Mouse (Mus musculus) B cell, adult 2 months (primary cell): ENCODE data around the gene Rexo4.

Source experiments
- DNase-seq, 2 experiments: peaks; one replicate each; pipeline ENCODE4 v3.0.0; 2022

Rexo4 gene

DNA sequence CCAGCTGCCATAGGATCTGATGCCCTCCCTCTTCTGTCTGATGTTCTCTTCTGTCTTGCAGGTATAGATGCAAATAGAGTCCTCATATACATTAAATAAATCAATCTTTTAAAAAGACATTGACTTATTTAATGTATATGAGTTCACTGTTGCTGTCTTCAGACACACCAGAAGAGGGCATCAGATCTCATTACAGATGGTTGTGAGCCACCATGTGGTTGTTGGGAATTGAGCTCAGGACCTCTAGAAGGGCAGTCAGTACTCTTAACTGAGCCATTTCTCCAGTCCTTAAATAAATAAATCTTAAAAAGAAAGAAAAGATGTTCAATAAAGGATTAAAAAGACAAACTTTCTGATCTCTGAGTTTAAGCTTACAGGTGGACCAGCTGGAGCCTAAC is 54.8 kb downstream of the Rexo4 start:
- DNase-seq: no peak

DNA sequence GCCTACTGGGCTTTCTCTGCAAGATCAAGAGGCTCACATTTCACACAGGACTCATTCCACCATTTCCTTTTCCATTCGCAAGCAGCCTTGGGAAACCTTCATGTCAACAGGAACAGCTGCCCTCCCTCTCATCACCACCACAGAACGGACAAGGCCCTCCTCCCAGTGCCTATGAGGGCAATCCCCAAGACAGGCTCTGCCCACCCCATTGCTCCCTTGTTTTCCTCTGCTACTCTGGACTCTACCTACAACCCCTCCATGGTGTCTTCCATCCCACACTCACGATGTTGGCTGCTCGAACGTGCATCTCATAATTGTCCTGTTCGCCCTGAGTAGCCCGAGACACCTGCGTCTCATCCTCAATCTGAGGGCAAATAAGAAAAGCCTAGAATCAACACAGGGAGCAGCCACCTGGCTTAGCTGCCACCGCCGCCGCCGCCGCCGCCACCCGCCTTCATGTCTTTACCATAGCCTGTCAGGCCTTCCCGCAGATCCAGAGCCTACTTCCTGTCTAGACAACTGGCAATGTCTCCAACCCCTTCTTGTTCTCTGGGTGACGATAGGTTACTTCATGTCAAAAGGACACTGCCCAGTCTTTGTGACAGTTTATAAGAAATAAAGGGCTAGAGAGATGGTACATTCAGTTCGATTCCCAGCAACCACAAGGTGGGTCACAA is 55.3 kb downstream of the Rexo4 start:
- DNase-seq: no peak

DNA sequence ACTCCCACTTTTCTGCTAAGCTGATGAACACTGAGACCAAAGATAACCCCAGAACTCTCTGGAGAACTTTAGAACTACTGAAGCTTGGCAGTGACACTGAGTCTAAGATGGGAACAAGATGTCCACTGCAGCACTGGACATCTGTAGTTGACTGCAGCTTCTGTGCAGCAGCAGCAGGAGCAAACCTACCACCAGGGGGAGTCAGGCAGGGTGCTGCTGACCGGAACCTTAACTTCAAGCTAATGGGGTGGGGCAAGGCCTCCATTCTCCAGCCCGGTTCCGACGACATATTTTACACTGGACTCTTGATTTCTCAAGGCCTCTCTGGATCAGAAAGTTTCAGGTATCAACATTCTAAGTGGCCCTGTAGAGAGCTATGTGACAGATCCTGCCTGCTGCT is 57.1 kb downstream of the Rexo4 start:
- DNase-seq: peak; percentile 60 to 63

DNA sequence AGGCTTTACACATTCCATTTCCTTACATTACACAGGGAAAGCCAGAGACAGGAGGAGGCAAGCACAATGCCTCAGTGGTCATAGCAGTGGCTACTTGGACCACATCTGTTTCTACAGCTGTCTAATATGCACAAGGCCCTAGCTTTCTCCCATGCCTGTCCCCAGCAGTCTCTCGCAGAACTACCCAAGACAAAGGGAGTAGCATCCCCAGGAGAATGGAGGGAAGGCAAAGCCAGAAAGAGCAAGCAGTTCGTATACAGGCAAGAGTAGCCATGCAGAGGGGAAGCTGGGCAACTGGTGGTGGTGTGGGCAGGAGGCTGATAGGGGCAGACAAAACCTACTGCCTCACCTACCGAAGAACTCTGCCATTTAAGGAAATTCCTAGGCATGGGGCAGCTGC is 57.8 kb downstream of the Rexo4 start:
- no peak for DNase-seq

DNA sequence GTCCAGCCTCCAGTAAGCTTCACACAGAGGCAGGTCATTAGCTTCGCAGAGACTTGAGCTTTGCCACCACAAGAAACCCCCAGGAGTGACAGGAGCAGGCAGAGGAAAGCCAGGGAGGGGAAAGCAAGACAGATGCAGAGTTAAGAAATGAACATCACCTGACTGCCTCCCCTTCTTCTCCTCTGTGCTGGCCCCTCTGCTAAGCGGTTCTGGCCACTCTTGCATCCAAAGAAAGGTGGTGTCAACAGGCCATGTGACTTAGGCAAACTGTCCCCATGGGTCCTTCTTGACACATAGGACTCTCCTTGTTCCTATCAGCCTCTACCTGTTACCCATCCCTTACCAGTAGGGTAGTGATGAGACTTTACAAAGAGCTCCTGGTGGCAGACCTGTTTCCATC is 58.2 kb downstream of the Rexo4 start:
- no peak for DNase-seq
